Mouse (Mus musculus): ENCODE data around the gene Ghsr.
"Not testable (repeated sequence)": the region's sequence is repeated elsewhere in the genome, so short reads cannot be mapped to it uniquely, and the experiment has no call there.

Ghsr gene

DNA sequence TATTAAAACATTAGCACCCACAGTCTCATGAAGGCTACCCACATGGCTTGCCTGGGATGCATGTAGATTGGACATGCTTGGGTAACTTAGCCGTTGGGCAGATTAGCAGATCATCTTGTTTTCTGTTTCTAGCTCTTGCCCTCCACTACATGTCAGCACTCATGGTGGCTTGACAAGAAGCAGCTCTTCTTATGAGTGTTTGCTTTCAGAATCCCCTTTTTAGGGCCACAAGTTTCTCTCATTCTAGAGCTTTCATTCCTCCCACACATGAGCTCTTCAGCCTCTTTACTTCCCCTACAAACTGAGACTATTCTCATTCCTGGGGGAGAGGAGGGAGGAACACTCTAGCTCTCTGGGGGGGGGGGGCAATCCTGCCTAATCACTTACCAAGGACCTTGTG, 18.8 kb downstream of the Ghsr start:
- in situ Hi-C loops (cut with MboI; ENCODE audit: low pct_unique_long_range_greater_than_20kb in 1 of 2, low sequenced_read_pairs in 2 of 2, unreplicated experiment in 1 of 2), result no loop called here

DNA sequence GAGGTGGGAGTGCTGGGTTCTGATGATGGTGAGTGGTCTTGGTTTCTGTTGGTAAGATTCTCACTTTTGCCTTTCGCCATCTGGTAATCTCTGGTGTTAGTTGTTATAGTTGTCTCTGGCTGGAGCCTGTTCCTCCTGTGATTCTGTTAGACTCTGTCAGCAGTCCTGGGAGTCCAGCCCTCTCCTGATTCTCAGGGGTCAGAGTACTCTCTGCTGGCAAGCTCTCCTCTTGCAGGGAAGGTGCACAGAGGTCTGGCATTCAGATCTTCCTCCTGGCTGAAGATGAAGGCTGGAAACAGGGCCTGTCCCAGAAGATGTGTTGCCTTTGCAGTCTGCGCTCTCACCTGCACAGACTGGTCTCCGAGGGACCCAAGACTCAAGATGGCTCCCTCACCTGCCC, 29.8 kb downstream of the Ghsr start:
- in situ Hi-C loops (cut with MboI; ENCODE audit: low pct_unique_long_range_greater_than_20kb in 1 of 2, low sequenced_read_pairs in 2 of 2, unreplicated experiment in 1 of 2), result not testable (repeated sequence)

DNA sequence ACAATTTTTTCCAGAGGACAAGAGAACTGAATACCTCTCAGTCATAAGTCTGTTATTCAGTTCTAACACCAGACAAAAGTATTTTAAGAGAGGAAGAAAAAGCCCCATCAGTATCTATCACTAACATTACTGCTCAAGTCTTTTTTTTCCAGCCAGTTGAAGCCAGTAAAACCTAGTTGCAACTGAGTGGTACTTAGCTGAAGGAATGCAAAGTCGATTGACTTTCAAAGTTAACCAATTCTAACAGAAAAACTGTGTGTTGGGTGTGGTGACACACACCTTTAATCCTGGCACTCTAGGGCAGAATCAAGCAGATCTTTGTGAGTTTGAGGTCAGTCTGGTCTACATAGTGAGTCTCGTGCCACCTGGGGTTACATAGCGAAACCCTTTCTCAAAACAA, 35.3 kb downstream of the Ghsr start:
- in situ Hi-C loops (cut with MboI; ENCODE audit: low pct_unique_long_range_greater_than_20kb in 1 of 2, low sequenced_read_pairs in 2 of 2, unreplicated experiment in 1 of 2), result no loop called here

DNA sequence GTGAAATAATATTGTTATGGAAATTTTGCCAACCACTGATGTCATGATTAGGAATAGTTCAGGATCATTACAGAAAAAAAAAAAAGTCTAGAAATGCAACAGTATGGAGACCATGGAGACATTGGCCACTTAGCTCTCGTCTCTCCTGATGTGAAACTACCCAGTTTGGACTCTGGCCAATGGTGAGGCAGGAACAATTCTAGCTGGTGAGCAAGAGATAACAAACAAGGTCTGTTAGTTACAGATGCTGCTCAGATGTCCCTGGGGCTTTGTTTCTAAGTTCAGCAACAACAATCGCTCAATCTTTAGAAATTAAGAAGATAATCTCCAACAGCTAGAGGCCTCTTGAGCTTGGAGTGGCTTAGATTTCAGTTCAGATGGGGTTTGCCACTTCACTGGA, 37.4 kb downstream of the Ghsr start:
- in situ Hi-C loops (cut with MboI; ENCODE audit: low pct_unique_long_range_greater_than_20kb in 1 of 2, low sequenced_read_pairs in 2 of 2, unreplicated experiment in 1 of 2), result no loop called here

- in situ Hi-C loops (cut with MboI; ENCODE audit: low pct_unique_long_range_greater_than_20kb in 1 of 2, low sequenced_read_pairs in 2 of 2, unreplicated experiment in 1 of 2), result no loop called here
Measured at GRCm38 (mm10) chr3:27411286-27411685, 40.1 kb downstream of the Ghsr start.

GRCm38 (mm10) chr3:27413566-27413965, 42.4 kb downstream of the Ghsr start:
- in situ Hi-C loops (cut with MboI; ENCODE audit: low pct_unique_long_range_greater_than_20kb in 1 of 2, low sequenced_read_pairs in 2 of 2, unreplicated experiment in 1 of 2), result no loop called here

DNA sequence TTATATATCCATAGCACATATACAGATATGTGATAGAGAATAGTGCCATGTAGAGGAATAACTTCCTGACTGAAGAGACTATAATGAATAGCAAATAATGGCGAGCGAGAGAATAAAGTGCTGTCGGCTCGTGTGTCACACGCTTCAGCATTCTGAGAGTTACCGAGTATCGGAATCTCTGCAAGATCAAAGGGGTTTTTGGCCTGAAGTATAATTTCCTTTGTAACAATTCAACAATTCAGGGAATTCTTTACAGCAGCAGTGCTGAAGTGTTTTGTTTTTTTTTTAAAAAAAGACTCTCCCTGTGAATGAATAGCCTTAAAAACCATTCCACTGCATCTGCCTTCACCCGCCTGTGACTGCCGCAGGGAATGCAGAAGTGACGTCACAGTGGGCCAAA, 45.6 kb downstream of the Ghsr start:
- in situ Hi-C loops (cut with MboI; ENCODE audit: low pct_unique_long_range_greater_than_20kb in 1 of 2, low sequenced_read_pairs in 2 of 2, unreplicated experiment in 1 of 2), result no loop called here

DNA sequence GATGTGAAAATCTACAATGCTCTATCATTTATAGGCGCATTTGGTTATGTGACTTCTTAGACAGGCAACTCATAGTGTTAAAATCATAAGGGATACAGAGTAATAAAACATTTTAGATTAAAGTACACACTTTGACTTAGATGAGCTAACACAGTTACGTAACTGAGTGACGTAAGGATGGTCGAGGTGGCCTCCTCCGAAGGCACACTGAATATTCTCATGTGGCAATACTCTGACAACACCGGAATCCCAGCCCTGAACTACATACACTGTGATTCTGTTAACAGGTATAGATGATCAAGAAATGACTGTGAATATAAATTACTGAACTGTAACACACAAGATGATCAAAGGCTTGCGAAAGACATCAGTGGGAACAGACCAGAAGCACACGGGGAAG, 47.5 kb downstream of the Ghsr start:
- in situ Hi-C loops (cut with MboI; ENCODE audit: low pct_unique_long_range_greater_than_20kb in 1 of 2, low sequenced_read_pairs in 2 of 2, unreplicated experiment in 1 of 2), result no loop called here

GRCm38 (mm10) chr3:27421980-27422379, 50.8 kb downstream of the Ghsr start:
- in situ Hi-C loops (cut with MboI; ENCODE audit: low pct_unique_long_range_greater_than_20kb in 1 of 2, low sequenced_read_pairs in 2 of 2, unreplicated experiment in 1 of 2), result no loop called here

GRCm38 (mm10) chr3:27422521-27422920, 51.4 kb downstream of the Ghsr start:
- in situ Hi-C loops (cut with MboI; ENCODE audit: low pct_unique_long_range_greater_than_20kb in 1 of 2, low sequenced_read_pairs in 2 of 2, unreplicated experiment in 1 of 2), result no loop called here

GRCm38 (mm10) chr3:27424049-27424667, 53.0 kb downstream of the Ghsr start:
- in situ Hi-C loops (cut with MboI; ENCODE audit: low pct_unique_long_range_greater_than_20kb in 1 of 2, low sequenced_read_pairs in 2 of 2, unreplicated experiment in 1 of 2), result no loop called here

DNA sequence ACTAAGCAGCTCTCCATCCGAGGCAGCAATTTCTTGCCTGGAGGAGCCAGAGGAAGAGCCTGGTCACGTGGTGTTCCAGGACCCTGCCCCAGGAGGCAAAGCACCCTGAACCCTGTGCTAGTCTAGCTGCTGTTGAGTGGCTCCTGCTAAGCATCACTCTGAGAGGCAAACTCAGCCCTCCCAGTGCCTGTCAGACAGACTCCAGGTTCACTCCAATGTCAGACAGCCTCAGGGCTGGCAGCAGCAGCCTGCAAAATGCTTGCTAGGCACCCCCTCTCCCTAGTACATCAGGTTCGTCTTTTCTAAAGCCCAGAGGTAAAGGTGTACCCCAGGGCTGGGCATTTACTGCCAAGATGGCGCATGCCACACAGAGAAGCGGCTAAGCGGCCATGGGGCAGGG, 56.3 kb downstream of the Ghsr start:
- in situ Hi-C loops (cut with MboI; ENCODE audit: low pct_unique_long_range_greater_than_20kb in 1 of 2, low sequenced_read_pairs in 2 of 2, unreplicated experiment in 1 of 2), result no loop called here

Data from mouse embryonic stem cell (cell line).